Mouse (Mus musculus) midbrain, embryonic 10.5 days (tissue): ENCODE results near the gene Sgf29. TPM values are rescaled to one million over a fixed set of nuclear protein-coding genes. Genes with fewer than 3 reads are reported as not detected.
"Not testable (repeated sequence)": the region's sequence is repeated elsewhere in the genome, so short reads cannot be mapped to it uniquely, and the experiment has no call there.

ENCODE experiments used
- DNase-seq: peaks from one replicate; pipeline ENCODE4 v3.0.0-alpha.2; 2017; ENCODE audit warnings: low spot score
- H3K27ac ChIP-seq: fragments of 300-500 bp; sonication (generic); replicated peaks from 2 replicates; pipeline ENCODE4 v1.5.1; 2016; ENCODE audit warnings: mild to moderate bottlenecking
- H3K27me3 ChIP-seq: fragments of 300-500 bp; sonication (generic); 2 replicates; pipeline ENCODE4 v1.6.1; 2016; ENCODE audit warnings: low read depth, mild to moderate bottlenecking; ENCODE audit not compliant: poor library complexity, severe bottlenecking
- H3K36me3 ChIP-seq: fragments of 300-500 bp; sonication (generic); 2 replicates; pipeline ENCODE4 v1.6.1; 2016; ENCODE audit warnings: mild to moderate bottlenecking, moderate library complexity
- H3K4me1 ChIP-seq: fragments of 300-500 bp; sonication (generic); 2 replicates; pipeline ENCODE4 v1.6.1; 2016
- H3K4me3 ChIP-seq: fragments of 300-500 bp; sonication (generic); 2 replicates; pipeline ENCODE4 v1.5.1; 2016; ENCODE audit warnings: mild to moderate bottlenecking, moderate library complexity
- H3K9me3 ChIP-seq: fragments of 300-500 bp; sonication (generic); replicated peaks from 2 replicates; pipeline ENCODE4 v1.6.1; 2016; ENCODE audit warnings: mild to moderate bottlenecking
- WGBS: fragments of 180-500 bp; shearing (Covaris S2); methylation state at CpG from one replicate; pipeline ENCODE4 v1.1.7; 2016; 5-methylcytosine and 5-hydroxymethylcytosine counted together
- polyA plus RNA-seq: library from polyadenylated mRNA; unstranded; fragments of >200 nt; fragmentation: Nextera tagmentation; extraction: Ambion mirVana; gene quantifications from 2 replicates; pipeline ENCODE4 v1.2.1, GENCODE M21; 2016

Gene Sgf29
- polyA plus RNA-seq, 1 experiment from 2014 or later = 61.9 TPM

- no peak for DNase-seq
- H3K4me3 ChIP-seq = no peak within 1 kb of the TSS
- no peaks in the 10 kb centered on the region for H3K9me3 ChIP-seq
- no peak within 1 kb of the TSS for H3K27ac ChIP-seq
- H3K4me1 ChIP-seq = no peaks in the 10 kb centered on the region
- H3K36me3 ChIP-seq = peaks cover 49% of the 10 kb centered on the region
- H3K27me3 ChIP-seq = no peaks in the 10 kb centered on the region
- WGBS = 89% methylated on average over 1 of the region's 1 CpGs
These were observed 27.1 kb downstream of the Sgf29 start, which contains the start of gene Sult1a1 for GRCm38 (mm10) chr7:126676207-126676606. Sult1a1 (minus strand) TSS chr7:126676432.

GRCm38 (mm10) chr7:126676631-126677220 lies 27.6 kb downstream of the Sgf29 start:
- no peaks in the 10 kb centered on the region for H3K27me3 ChIP-seq
- 88% methylated on average over 4 of the region's 4 CpGs for WGBS
- H3K9me3 ChIP-seq = no peaks in the 10 kb centered on the region
- H3K4me3 ChIP-seq = no peak overlapping the region
- no peaks in the 10 kb centered on the region for H3K4me1 ChIP-seq
- no peak for DNase-seq
- peaks cover 43% of the 10 kb centered on the region for H3K36me3 ChIP-seq
- H3K27ac ChIP-seq = no peak overlapping the region

- WGBS = 86% methylated on average over 8 of the region's 8 CpGs
These were observed 29.6 kb downstream of the Sgf29 start for GRCm38 (mm10) chr7:126678545-126679341.

GRCm38 (mm10) chr7:126679683-126680082 lies 30.6 kb downstream of the Sgf29 start:
- Histone ChIP-seq H3K36me3 (peaks cover 17% of the 10 kb centered on the region), H3K27me3 (no peaks in the 10 kb centered on the region), H3K4me3 (no peak overlapping the region), H3K9me3 (no peaks in the 10 kb centered on the region), H3K4me1 (no peaks in the 10 kb centered on the region), H3K27ac (no peak overlapping the region)
- DNase-seq = no peak
- 95% methylated on average over 5 of the region's 5 CpGs for WGBS

More at GRCm38 (mm10) chr7:126678545-126679341, 29.6 kb downstream of the Sgf29 start:
- H3K27ac ChIP-seq = no peak overlapping the region
- H3K9me3 ChIP-seq = no peaks in the 10 kb centered on the region
- H3K36me3 ChIP-seq = peaks cover 25% of the 10 kb centered on the region
- no peaks in the 10 kb centered on the region for H3K4me1 ChIP-seq
- H3K27me3 ChIP-seq = no peaks in the 10 kb centered on the region
- H3K4me3 ChIP-seq = no peak overlapping the region
- no peak for DNase-seq

- Histone ChIP-seq H3K9me3 (no peaks in the 10 kb centered on the region), H3K4me1 (no peaks in the 10 kb centered on the region), H3K27ac (no peak overlapping the region), H3K36me3 (peaks cover 10% of the 10 kb centered on the region; the same call in 1 of the 2 replicates), H3K4me3 (no peak overlapping the region), H3K27me3 (no peaks in the 10 kb centered on the region)
- DNase-seq = no peak
- WGBS = 94% methylated on average over 5 of the region's 5 CpGs
These were observed 32.1 kb downstream of the Sgf29 start for GRCm38 (mm10) chr7:126681221-126681620.

- peaks cover 33% of the 10 kb centered on the region for H3K36me3 ChIP-seq
- not testable (repeated sequence) for H3K4me3 ChIP-seq, H3K27ac ChIP-seq, DNase-seq, H3K9me3 ChIP-seq, H3K4me1 ChIP-seq, H3K27me3 ChIP-seq
- 82% methylated on average over 4 of the region's 4 CpGs for WGBS
These were observed 39.0 kb downstream of the Sgf29 start for GRCm38 (mm10) chr7:126688156-126688555.

GRCm38 (mm10) chr7:126689021-126689420 lies 39.9 kb downstream of the Sgf29 start:
- 0 out of 2 replicates have a peak, but pooled peaks cover 7% of the 10 kb centered on the region for H3K4me1 ChIP-seq
- H3K27me3 ChIP-seq = no peaks in the 10 kb centered on the region
- H3K4me3 ChIP-seq = no peak overlapping the region
- WGBS = 83% methylated on average over 3 of the region's 3 CpGs
- H3K36me3 ChIP-seq = peaks cover 33% of the 10 kb centered on the region
- no peaks in the 10 kb centered on the region for H3K9me3 ChIP-seq
- H3K27ac ChIP-seq = no peak overlapping the region
- no peak for DNase-seq

GRCm38 (mm10) chr7:126690737-126691136 lies 41.6 kb downstream of the Sgf29 start:
- peaks cover 16% of the 10 kb centered on the region for H3K4me1 ChIP-seq
- DNase-seq = no peak
- H3K36me3 ChIP-seq = peaks cover 33% of the 10 kb centered on the region
- no peaks in the 10 kb centered on the region for H3K9me3 ChIP-seq
- no peaks in the 10 kb centered on the region for H3K27me3 ChIP-seq
- no peak overlapping the region for H3K4me3 ChIP-seq
- H3K27ac ChIP-seq = no peak overlapping the region
- WGBS = 93% methylated on average over 3 of the region's 3 CpGs

- Histone ChIP-seq H3K36me3 (peaks cover 33% of the 10 kb centered on the region), H3K9me3 (no peaks in the 10 kb centered on the region), H3K4me3 (no peak overlapping the region), H3K4me1 (peaks cover 22% of the 10 kb centered on the region), H3K27ac (no peak overlapping the region), H3K27me3 (no peaks in the 10 kb centered on the region)
- no peak for DNase-seq
- 77% methylated on average over 5 of the region's 5 CpGs for WGBS
These were observed 42.6 kb downstream of the Sgf29 start for GRCm38 (mm10) chr7:126691676-126692075.

- no peak for DNase-seq
- no peaks in the 10 kb centered on the region for H3K27me3 ChIP-seq
These were observed 43.3 kb downstream of the Sgf29 start for GRCm38 (mm10) chr7:126692426-126692825.

GRCm38 (mm10) chr7:126693256-126693655 lies 44.1 kb downstream of the Sgf29 start:
- WGBS = 46% methylated on average over 3 of the region's 3 CpGs
- Histone ChIP-seq H3K27me3 (no peaks in the 10 kb centered on the region), H3K9me3 (no peaks in the 10 kb centered on the region), H3K4me3 (peak overlapping the region; percentile 20; the same call in 1 of the 2 replicates), H3K4me1 (peaks cover 32% of the 10 kb centered on the region), H3K27ac (no peak overlapping the region), H3K36me3 (peaks cover 44% of the 10 kb centered on the region)
- peak; percentile 72 for DNase-seq

More at GRCm38 (mm10) chr7:126692426-126692825, 43.3 kb downstream of the Sgf29 start:
- H3K4me1 ChIP-seq = peaks cover 29% of the 10 kb centered on the region
- H3K36me3 ChIP-seq = peaks cover 36% of the 10 kb centered on the region
- 95% methylated on average over 26 of the region's 26 CpGs for WGBS
- no peaks in the 10 kb centered on the region for H3K9me3 ChIP-seq
- no peak overlapping the region for H3K27ac ChIP-seq
- no peak overlapping the region for H3K4me3 ChIP-seq

- WGBS = 94% methylated on average over 7 of the region's 7 CpGs
These were observed 44.7 kb downstream of the Sgf29 start for GRCm38 (mm10) chr7:126693781-126694180.

More at GRCm38 (mm10) chr7:126693781-126694180, 44.7 kb downstream of the Sgf29 start:
- peaks cover 47% of the 10 kb centered on the region for H3K36me3 ChIP-seq
- H3K4me1 ChIP-seq = peaks cover 32% of the 10 kb centered on the region
- no peak for DNase-seq
- peak overlapping the region; percentile 20; the same call in 1 of the 2 replicates for H3K4me3 ChIP-seq
- no peak overlapping the region for H3K27ac ChIP-seq
- no peaks in the 10 kb centered on the region for H3K9me3 ChIP-seq
- H3K27me3 ChIP-seq = no peaks in the 10 kb centered on the region
